Mouse (Mus musculus) liver, embryonic 14.5 days (tissue): ENCODE measurements around the gene Grip1.

Experiments used
- CTCF ChIP-seq: IDR thresholded peaks from 2 replicates; pipeline ENCODE4 v1.5.1; 2016; ENCODE audit warnings: antibody characterized with exemption, low read depth, control low read depth
- EP300 ChIP-seq: IDR thresholded peaks from 2 replicates; pipeline ENCODE4 v1.6.1; 2016; ENCODE audit warnings: antibody characterized with exemption, low read depth

DNA sequence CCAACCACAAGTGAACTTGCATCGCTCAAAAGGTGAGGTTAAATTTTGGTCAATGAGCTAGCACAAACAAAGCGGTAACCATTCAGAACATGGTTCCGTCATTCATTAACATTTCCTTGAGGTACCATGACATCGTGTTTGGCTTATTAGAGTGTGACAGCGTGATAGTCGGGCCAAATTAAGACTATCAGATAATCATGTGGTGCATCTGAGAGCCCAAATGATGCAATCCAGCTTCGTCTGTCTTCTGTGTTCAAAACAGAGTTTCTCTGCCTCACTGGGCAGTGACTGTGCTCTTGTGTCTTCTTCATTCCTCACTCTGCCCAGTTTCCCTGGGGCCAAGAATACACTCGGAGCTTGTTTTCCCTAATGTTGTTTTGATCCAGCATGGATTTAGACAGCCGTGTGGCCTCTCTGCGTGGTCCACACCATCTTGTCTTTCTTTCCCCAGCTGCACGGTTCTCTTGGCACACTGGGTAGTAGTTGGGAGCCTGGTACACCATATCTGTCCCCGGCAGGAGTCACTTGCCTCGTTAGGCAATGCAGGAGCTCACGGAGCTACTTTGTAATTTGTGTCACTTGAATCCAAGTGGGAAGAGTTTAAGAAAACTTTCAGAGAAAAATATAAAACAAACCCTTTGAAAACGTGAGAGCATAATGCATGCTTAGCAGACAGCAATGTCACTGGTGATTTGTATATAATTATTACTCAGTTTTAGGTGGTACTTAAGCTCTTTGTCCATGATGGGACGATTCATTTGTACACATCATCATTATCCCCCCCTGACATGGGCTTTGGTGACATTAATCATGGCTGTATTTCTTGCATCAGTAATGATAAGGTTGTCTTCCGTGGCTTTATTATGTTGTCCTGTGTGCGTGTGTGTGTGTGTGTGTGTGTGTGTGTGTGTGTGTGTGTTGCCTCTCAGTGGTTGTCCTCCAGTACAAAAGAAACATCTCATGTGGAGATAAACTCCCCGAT lies 281.7 kb downstream of the Grip1 start:
- TF ChIP-seq EP300 (no peak), CTCF (no peak)
